ENCODE assay signal across 8 mouse cellular contexts in genomic region chr11:76622152-76622565, GRCm38 (mm10). TPM values are rescaled to one million over a fixed set of nuclear protein-coding genes. Genes with fewer than 3 reads are reported as not detected.
DNase-seq lines count a peak whose midpoint lies in the region; ATAC-seq and TF ChIP-seq lines count a peak whose summit lies in the region.

Abr (minus strand) TSS chr11:76622314.

- peaks cover 46% of the 10 kb centered on the region for H3K79me3 ChIP-seq in C2C12 (ENCODE audit: low read depth)

- in situ Hi-C loops in Patski (cut with MboI; ENCODE audit: low pct_unique_long_range_greater_than_20kb): loop anchor here (5.0 kb wide), 1 partner anchor 35 kb away; no protein-coding TSS in a partner anchor

- DNase-seq in Patski (ENCODE audit: low read depth, low spot score): no peak
- DNase-seq in heart, postnatal 10 days: peak; percentile 35 to 50
- peak; percentile 43 to 72 for DNase-seq in kidney, postnatal 25 days
- peak; percentile 36 for DNase-seq in liver, postnatal 0 days
- peak; percentile 31 for DNase-seq in urinary bladder, postnatal 25 days (ENCODE audit: low spot score)

- intact Hi-C loops in heart, postnatal 10 days (cut with DNase I): no loop called here

- H3K9me3 ChIP-seq in embryonic facial prominence, embryonic 13.5 days: no peaks in the 10 kb centered on the region
- no peaks in the 10 kb centered on the region for H3K9me3 ChIP-seq in liver, postnatal 0 days (ENCODE audit: low read length)
- H3K9me3 ChIP-seq in neural tube, embryonic 15.5 days (replicated peaks): no peaks in the 10 kb centered on the region

- TF ChIP-seq EP300 in liver, postnatal 0 days (IDR thresholded peaks at IDR 0.05; ENCODE audit: low read depth): no peak

- peak within 1 kb of the TSS; percentile 90 for H3K4me3 ChIP-seq in C2C12 (ENCODE audit: insufficient read depth, poor library complexity, severe bottlenecking)
- peak within 1 kb of the TSS; percentile 61 for H3K4me3 ChIP-seq in embryonic facial prominence, embryonic 13.5 days
- H3K4me3 ChIP-seq in liver, postnatal 0 days (ENCODE audit: low read depth, low read length): peak within 1 kb of the TSS; percentile 56
- H3K4me3 ChIP-seq in neural tube, embryonic 15.5 days (replicated peaks): peak within 1 kb of the TSS; percentile 64

- H3K4me1 ChIP-seq in embryonic facial prominence, embryonic 13.5 days: peaks cover 24% of the 10 kb centered on the region
- H3K4me1 ChIP-seq in liver, postnatal 0 days (ENCODE audit: insufficient read depth): peaks cover 5% of the 10 kb centered on the region; the same call in 1 of the 2 replicates
- peaks cover 35% of the 10 kb centered on the region for H3K4me1 ChIP-seq in neural tube, embryonic 15.5 days

- peak within 1 kb of the TSS; percentile 91 for H3K4me2 ChIP-seq in embryonic facial prominence, embryonic 13.5 days
- peak within 1 kb of the TSS; percentile 88 for H3K4me2 ChIP-seq in liver, postnatal 0 days (ENCODE audit: low read depth, low read length)
- peak within 1 kb of the TSS; percentile 100 for H3K4me2 ChIP-seq in neural tube, embryonic 15.5 days

- H3K36me3 ChIP-seq in C2C12 (ENCODE audit: control insufficient read depth, insufficient read depth): peaks cover 27% of the 10 kb centered on the region
- H3K36me3 ChIP-seq in embryonic facial prominence, embryonic 13.5 days: no peaks in the 10 kb centered on the region
- H3K36me3 ChIP-seq in liver, postnatal 0 days (replicated peaks; ENCODE audit: insufficient read depth, low read length): no peaks in the 10 kb centered on the region
- no peaks in the 10 kb centered on the region for H3K36me3 ChIP-seq in neural tube, embryonic 15.5 days

- CTCF ChIA-PET in Patski (lab: Charles Lee): interaction anchor here (1.0 to 2.2 kb wide), 8 partner anchors 10 to 93 kb away, joined by 3 to 7 read pairs (median 4); no protein-coding TSS in a partner anchor

- H3K79me2 ChIP-seq in C2C12 (ENCODE audit: control insufficient read depth, insufficient read depth): peaks cover 61% of the 10 kb centered on the region

- H3K27me3 ChIP-seq in C2C12 (ENCODE audit: control insufficient read depth, insufficient read depth, insufficient read length) (no peaks in the 10 kb centered on the region), Patski (no peaks in the 10 kb centered on the region)
- H3K27me3 ChIP-seq in embryonic facial prominence, embryonic 13.5 days: peaks cover 28% of the 10 kb centered on the region
- H3K27me3 ChIP-seq in liver, postnatal 0 days (ENCODE audit: insufficient read depth, low read length): peaks cover 44% of the 10 kb centered on the region
- H3K27me3 ChIP-seq in neural tube, embryonic 15.5 days (replicated peaks): peaks cover 8% of the 10 kb centered on the region; the same call in 1 of the 2 replicates

- peak; percentile 48 for ATAC-seq in Patski
- no peak for ATAC-seq in embryonic facial prominence, embryonic 13.5 days (ENCODE audit: insufficient number of reproducible peaks, insufficient read depth, low FRiP score, low TSS enrichment, low read depth)
- no peak for ATAC-seq in liver, postnatal 0 days
- ATAC-seq in neural tube, embryonic 15.5 days (ENCODE audit: low FRiP score): no peak

- under 1% methylated on average over 31 of the region's 31 CpGs for WGBS in embryonic facial prominence, embryonic 13.5 days
- under 1% methylated on average over 31 of the region's 31 CpGs for WGBS in liver, postnatal 0 days (ENCODE audit: insufficient replicate concordance)
- under 1% methylated on average over 31 of the region's 31 CpGs for WGBS in neural tube, embryonic 15.5 days

- POLR2A ChIA-PET in Patski (lab: Charles Lee): interaction anchor here (1.1 to 1.7 kb wide), 2 partner anchors 34 to 93 kb away, joined by 3 to 6 read pairs; no protein-coding TSS in a partner anchor

- peak within 1 kb of the TSS; percentile 74 for H3ac ChIP-seq in C2C12 (ENCODE audit: control insufficient read depth, insufficient read length, low read depth)

- peak within 1 kb of the TSS; percentile 72 for H3K9ac ChIP-seq in embryonic facial prominence, embryonic 13.5 days
- H3K9ac ChIP-seq in liver, postnatal 0 days (replicated peaks): peak within 1 kb of the TSS; percentile 27
- H3K9ac ChIP-seq in neural tube, embryonic 15.5 days (replicated peaks): peak within 1 kb of the TSS; percentile 59

- H3K27ac ChIP-seq in embryonic facial prominence, embryonic 13.5 days: no peak within 1 kb of the TSS
- H3K27ac ChIP-seq in liver, postnatal 0 days (ENCODE audit: low read depth): no peak within 1 kb of the TSS; the same call in 1 of the 2 replicates
- H3K27ac ChIP-seq in neural tube, embryonic 15.5 days (replicated peaks): peak within 1 kb of the TSS; percentile 50; the same call in 1 of the 2 replicates

- peak; percentile 80 for TF ChIP-seq CTCF in C2C12 (IDR thresholded peaks at IDR 0.05; ENCODE audit: control insufficient read depth, insufficient read depth, insufficient read length)
- peak; percentile 93 for TF ChIP-seq CTCF in Patski (IDR thresholded peaks at IDR 0.05)
- peak; percentile 26; the same call in 1 of the 2 replicates for TF ChIP-seq CTCF in liver, postnatal 0 days (IDR thresholded peaks at IDR 0.05; ENCODE audit: low read depth)

TF ChIP-seq in C2C12, 6 proteins besides CTCF, POLR2A, EP300 and RAD21:
- TF ChIP-seq MYOG (IDR thresholded peaks at IDR 0.05; ENCODE audit: control insufficient read depth, extremely low read depth, insufficient read length) (no peak), MAX (IDR thresholded peaks at IDR 0.05) (peak; percentile 26)

RNA-seq across cellular contexts. Expression of gene Abr, which starts in this region (rescaled TPM):
- 72.8 TPM for polyA plus RNA-seq in C2C12 (2012; fragmentation: generic; extraction: Trizol)
- polyA plus RNA-seq in Patski (2021): 136 TPM
- 35.5 and 39.1 TPM in 2 replicates for polyA plus RNA-seq in embryonic facial prominence, embryonic 13.5 days (2015; fragmentation: Nextera tagmentation; extraction: Ambion mirVana)
- total RNA-seq in heart, postnatal 10 days (2021): 10 to 100 TPM; 33.9 to 41.2 TPM
- polyA plus RNA-seq in liver, postnatal 0 days (2015; fragmentation: Nextera tagmentation; extraction: Ambion mirVana): 3.4 and 3.6 TPM in 2 replicates
- polyA plus RNA-seq in neural tube, embryonic 15.5 days (2015; fragmentation: Nextera tagmentation; extraction: Ambion mirVana): 73.5 and 88.3 TPM in 2 replicates

Comparison
In these comparisons a context has a peak if more than half of its experiments do, and no peak if none do; other contexts are left out.
1. CTCF ChIP-seq: peak in every context shown above with its lines; median percentile 93 in Patski; 80 in C2C12; 26 in liver, postnatal 0 days.